Mouse (Mus musculus): ENCODE measurements around the gene Tmem60.

The Tmem60 gene

DNA sequence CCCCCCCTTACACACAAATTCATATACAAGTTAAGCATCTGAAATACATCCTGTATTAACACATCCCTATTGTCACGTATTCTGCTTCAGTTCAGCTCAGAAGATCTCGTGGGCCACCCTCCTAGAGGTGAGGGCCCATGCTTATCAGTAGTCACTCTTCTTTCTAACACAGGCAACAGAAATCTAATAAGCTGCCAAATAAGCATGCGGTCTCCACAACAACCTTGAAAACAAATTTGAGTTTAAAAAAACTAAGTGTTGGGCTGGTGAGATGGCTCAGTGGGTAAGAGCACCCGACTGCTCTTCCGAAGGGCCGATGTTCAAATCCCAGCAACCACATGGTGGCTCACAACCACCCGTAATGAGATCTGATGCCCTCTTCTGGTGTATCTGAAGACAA is 24.2 kb downstream of the Tmem60 start:
- no peak for DNase-seq (ENCODE audit: low read depth, low spot score)

DNA sequence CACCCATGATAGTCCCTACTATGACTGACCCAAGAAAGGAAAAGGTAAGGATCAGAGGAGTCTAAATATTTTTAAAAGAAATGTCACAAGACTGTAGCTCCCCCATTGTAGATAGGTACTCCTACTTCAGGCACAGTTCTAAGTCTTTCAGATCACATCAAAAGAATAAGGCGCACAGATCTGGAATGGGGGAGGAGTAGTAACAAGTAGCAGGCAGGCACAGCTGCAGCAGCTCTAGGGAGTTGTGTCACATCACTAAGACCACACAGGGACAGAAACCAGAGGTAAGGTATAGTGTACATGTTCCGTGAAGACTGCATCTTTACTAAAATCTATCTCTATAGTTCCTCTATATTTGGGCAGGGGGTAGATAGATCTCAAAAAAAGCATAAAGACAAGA is 29.8 kb downstream of the Tmem60 start:
- DNase-seq (ENCODE audit: low read depth, low spot score), result no peak

DNA sequence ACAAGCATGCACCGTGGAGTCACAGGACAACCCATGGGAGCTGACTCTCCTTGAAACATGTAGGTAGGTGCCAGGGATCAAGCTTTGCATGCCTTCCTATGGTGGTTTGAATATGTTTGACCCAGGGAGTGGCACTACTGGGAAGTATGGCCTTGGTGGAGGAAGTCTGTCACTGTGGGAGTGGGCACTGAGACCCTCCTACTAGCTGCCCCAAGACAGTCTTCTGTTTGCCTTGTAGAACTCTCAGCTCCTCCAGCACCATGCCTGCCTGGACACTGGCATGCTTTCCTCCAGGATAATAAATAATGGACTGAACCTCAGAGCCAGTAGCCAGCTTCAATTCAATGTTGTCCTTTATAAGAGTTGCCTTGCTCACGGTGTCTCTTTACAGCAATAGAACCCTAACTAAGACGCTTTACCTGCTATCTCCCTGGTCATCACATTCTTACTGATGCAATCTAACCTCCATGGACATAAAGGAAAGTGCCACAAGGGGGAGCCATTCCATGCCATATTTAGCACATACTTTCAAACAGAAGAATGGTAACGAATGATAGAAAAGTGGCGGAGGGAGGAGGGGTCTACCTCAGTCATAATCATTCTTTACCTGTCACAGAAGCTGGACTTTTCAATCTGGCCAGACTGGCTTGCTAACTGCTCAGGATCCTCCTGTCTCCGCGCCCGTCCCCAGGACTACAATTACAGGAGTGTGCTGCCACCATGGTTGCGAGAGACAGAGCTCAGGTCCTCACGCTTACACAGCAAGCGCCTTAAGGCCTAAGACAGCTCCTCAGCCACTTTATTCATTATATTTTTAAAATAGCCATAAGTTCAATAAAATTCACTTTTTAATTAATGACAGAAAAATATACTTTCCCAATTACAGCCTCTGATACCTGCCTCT is 31.6 kb downstream of the Tmem60 start:
- peak; percentile 87 for DNase-seq (ENCODE audit: low read depth, low spot score)

DNA sequence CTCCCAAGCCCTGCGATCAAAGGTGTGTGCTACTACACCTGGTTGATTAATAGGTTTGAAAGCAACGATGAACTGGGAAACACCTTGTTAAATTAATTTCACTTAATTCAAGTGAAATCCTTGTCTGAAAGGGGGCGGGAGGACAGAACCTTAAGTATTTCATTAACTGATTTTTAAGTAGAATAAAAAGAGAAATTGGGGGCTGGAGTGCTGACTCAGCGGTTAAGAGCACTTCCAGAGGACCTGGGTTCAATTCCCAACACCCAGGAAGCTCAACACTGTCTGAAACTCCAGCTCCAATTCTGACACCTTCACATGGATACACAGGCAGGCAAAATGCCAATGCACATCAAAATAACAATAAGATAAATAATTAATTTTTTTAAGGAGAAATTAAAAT is 37.0 kb downstream of the Tmem60 start:
- DNase-seq (ENCODE audit: low read depth, low spot score), result no peak

DNA sequence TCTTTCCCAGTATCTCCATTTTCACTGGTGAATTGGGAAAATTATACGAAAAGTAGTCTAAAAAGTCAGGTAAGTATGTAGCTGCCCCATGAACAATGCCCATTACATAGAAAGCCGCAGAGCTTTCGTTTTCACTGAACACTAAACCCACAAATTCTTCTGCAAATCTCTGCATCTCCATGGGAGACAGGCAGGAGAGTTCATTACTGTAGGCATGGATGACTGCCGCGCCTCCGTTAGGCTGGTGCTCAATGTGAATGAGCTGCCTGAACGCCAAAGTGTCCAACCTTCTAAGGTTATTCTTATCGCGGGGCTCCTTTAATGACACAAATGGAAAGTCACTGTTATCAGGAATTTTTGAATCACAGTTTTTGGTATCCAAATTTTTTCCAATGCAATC is 37.6 kb downstream of the Tmem60 start:
- no peak for DNase-seq (ENCODE audit: low read depth, low spot score)

DNA sequence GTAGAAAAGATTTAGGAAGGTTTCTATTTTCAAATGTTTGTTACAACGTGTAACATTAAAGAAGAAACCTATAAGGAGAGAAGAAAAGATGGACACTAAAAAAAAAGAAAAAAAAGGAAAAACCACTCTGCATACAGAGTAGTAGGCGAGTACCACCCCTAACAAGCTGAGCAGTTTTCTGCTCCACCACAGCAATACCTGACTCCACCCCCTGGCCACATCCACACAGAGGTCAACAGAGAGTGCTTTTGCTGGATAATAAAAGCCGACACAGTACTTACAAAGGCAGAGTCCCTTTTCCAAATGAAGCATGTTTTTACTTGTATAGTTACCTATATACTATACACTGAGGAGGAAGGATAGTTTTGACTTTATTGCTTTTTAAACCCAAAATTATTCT is 42.6 kb downstream of the Tmem60 start:
- DNase-seq (ENCODE audit: low read depth, low spot score), result no peak

DNA sequence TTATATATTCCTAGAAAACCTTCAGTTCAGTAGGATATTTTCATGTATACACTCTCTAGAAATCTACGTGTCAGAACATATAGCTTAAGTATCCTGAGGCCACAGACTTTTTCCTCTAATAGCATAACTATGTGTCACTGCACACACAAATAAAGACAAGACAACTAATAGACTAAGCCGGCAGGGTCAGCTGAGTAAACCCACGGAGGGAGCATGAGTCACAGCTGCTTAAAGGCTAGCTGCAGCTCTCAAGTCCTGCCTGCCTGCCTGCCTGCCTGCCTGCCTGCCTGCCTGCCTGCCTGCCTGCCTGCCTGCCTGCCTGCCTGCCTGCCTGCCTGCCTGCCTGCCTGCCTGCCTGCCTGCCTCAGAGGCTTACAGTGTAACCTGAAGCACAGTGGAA is 43.5 kb downstream of the Tmem60 start:
- DNase-seq (ENCODE audit: low read depth, low spot score), result no peak

DNA sequence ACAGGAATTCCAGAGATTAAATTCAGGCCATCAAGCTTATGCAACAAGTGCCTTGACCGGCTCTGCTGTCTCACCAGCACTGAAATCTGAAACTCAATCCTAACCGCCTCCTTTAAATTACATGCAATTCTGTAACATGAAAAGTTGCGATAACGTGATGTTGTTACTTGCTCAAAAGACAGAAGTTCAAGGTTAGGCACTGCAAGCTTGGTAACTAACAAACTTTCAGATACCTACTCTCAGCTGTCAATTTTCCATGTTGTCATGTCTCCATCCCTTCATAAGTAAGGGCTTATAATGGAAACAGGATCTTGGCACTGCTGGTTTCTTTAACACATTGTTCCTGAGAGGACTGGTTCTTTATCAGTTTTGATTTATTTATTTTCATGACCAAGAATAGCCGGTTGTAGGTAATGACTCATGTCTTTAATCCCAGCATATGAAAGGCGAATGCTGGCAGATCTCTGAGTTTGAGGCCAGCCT is 47.7 kb downstream of the Tmem60 start:
- DNase-seq (ENCODE audit: low read depth, low spot score), result no peak

DNA sequence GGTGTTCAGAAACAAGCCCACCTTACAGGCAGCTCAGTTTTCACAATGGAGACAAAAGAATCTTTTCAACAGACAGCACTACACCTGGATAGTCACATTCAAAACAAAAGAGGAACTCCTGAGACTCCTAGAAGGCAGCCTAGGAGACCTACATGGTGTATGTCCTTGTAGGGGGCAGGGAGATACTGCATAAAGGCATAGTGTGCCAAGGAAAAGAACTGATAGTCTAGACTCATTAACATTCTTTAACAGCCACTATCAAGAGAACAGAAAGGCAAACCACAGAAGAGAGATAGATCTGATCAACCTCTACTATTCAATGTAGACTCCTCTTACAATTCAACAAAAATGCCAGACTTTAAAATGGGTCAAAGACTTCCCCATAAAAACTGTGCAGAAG is 48.4 kb downstream of the Tmem60 start:
- no peak for DNase-seq (ENCODE audit: low read depth, low spot score)

DNA sequence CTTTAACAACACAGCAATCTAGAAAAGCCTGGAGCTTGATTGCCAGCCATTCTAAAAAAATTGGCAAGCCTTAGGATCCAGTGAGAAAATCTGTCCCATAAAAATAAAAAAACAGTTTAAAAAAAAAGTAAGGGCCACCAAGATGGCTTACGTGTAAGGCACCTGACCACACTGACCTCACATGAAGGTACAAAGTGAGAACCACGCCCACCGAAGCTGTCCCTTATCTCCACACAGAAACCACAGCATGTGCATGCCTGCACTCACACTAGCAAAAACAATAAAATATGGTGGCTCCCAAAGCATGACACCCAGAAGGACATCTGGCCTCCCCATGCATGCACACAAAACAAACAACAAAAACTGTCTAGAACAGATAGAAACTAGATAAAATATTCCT is 49.3 kb downstream of the Tmem60 start:
- no peak for DNase-seq (ENCODE audit: low read depth, low spot score)

DNA sequence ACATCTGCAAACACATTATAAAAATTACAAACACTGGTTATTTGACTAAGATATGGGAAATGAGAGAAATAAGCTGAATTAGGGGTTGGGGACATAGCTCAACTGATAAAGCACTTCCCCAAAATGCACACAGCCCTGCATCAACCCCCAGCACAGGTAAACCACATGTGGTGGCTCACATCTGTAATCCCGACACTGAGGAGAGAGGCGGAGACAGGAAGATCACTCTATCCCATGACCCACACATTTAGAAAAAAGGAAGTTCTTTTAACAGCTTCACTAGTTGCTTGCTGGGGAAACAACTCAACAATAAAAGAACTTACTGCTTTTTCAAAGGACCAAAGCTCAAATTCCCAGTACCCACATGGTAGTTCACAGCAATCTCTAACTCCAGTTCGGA is 50.6 kb downstream of the Tmem60 start:
- no peak for DNase-seq (ENCODE audit: low read depth, low spot score)

DNA sequence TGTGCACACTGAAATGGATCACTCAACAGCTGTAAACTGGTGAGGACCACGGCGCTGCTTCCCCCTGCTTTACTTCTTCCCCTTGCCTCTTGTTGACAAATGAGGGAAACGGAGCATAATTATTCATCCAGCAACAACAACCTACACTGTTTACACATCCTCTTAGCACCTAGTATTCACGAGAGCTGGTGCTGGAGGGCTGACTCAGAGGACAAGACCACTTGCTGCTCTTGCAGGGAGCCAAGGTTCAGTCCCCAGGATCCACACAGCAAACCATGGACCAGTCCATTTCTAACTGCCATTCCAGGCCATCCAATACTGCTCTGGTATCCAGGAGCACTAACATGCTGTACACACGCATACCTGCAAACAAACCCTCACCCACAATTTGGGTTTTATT is 53.9 kb downstream of the Tmem60 start:
- DNase-seq (ENCODE audit: low read depth, low spot score), result no peak

All from CD4-positive, CD25-positive, alpha-beta regulatory T cell, adult 2 months (primary cell).